Mouse (Mus musculus) cerebellum, adult (tissue): ENCODE measurements around the gene Fam120b.

ENCODE experiments used
- ATAC-seq: cut with Nextera tagmentation; 2 replicates; pipeline ENCODE4 v1.9.2; 2017; ENCODE audit warnings: mild to moderate bottlenecking, moderate library complexity, mixed read lengths; ENCODE audit not compliant: insufficient number of reproducible peaks, low FRiP score, low TSS enrichment

The Fam120b gene

DNA sequence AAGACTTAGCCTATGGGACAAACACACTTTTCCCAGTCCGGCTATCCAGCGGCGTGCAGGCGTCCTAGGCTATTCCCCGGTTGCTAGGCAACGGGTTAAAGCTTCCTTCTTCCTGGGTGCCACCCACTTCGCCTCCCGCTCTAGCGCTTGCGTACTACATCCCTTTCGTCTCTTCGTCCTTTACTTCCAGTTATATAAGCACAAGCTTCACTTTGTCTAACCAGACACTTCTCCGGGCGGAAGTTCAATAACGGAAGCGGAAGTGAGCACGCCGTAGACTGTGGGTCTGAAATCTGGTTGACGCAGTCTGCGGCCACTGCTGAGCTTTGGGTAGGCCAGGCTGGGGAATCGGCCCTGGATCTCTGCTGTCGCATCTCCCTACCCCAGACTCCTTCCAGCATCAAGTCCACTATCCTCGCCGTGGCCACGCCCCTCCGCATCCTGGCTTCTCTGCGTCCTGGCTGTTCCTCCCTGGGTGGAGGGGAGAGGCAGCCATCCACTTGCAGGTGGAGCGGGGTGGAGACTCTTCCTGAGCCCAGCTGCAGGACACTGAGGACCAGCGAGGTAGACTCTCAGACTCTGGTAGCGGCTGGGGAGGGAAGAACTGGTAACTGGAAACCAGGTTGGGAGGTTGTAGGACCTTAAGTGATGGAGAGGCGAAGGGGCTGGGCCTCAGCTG, at the start of gene Fam120b:
Gene Fam120b, plus strand, starts transcription at position 206 of the 679 bp plus-strand sequence.
- peak; percentile 98 for ATAC-seq

DNA sequence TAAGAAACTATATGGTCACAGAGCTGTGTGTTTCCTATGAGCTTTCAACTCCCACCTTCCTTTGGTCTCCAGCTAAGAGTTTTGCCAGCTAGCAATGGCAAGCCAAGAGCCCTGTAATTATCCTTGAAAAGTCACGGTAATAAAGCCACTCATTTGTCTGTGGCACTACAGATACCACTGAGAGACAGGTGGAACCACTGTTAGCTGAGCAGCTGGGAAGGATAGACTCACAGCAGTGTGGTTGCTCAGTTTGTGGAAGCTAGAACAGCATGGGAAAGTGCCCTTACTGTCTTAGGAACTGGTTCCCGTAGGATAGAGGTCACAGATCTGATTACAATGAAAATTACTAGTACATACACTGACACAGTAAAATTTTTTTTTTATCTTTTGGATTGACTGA, 45.9 kb upstream of the Fam120b start:
- no peak for ATAC-seq

GRCm38 (mm10) chr17:15352869-15353610, 43.0 kb upstream of the Fam120b start:
- ATAC-seq: no peak

DNA sequence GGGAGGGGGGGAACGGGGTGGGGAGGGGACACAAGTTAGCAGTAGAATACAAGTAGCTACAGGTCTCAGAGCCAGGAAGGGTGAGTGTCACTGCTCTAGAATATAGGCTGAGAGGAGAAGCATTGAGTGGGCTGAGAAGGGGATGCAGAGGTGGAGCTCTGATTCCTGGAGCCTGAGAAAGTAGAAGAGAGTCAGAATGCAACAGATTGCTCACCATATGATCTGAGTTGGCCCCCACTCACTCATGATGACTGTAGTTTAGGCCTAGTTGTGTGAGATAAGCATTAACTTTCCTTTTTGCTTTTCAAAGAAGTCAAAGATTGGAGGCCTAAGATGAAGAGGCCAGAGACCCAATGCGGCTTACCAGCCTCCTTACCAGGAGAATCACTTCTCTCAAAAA, 42.0 kb upstream of the Fam120b start:
- no peak for ATAC-seq

GRCm38 (mm10) chr17:15355072-15355471, 40.9 kb upstream of the Fam120b start:
- ATAC-seq: no peak

DNA sequence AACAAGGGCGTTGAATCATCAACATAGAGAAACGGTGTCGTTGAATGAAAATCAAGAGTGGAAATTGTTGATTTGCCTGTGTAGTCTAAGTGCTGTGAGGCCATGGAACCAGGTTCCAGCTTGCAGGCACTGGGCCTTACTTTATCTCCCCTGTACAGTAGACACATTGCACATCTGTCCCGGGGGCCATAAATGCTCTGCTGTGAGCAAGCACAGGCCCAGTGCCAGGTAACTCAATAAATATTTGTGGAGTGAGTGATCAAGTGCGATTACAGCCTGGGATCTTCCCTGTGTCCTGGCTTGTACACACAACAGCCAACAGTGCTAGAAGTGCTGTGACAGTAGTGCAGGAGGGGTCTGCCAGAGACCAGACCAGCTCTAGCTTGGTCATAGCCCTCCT, 39.5 kb upstream of the Fam120b start:
- ATAC-seq: no peak

GRCm38 (mm10) chr17:15357071-15357470, 38.9 kb upstream of the Fam120b start:
- no peak for ATAC-seq

DNA sequence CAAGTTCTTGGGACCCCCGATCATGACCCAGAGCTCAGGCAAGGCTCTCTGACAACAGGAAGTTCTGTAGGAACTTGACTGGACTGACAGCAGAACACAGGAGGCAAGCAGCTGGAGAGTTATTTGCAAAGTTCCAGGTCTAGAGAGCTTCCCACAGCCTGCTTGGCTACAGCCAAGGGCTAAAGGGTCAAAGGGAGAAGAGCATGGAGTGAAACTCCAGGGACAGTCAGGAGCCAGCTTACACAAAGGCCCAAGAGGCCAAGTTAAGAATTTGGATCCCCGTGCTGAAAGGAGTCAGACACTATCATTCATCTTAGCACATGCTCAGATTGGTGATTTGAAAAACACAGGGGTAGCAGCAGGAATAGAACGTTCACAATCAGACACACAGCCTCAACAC, 32.3 kb upstream of the Fam120b start:
- ATAC-seq: no peak

- no peak for ATAC-seq
Measured at GRCm38 (mm10) chr17:15365650-15366049, 30.4 kb upstream of the Fam120b start.

GRCm38 (mm10) chr17:15370401-15370800, 25.6 kb upstream of the Fam120b start:
- ATAC-seq: no peak

GRCm38 (mm10) chr17:15371967-15372835, 23.8 kb upstream of the Fam120b start:
- no peak for ATAC-seq

GRCm38 (mm10) chr17:15372931-15373652, 22.9 kb upstream of the Fam120b start:
- no peak for ATAC-seq

DNA sequence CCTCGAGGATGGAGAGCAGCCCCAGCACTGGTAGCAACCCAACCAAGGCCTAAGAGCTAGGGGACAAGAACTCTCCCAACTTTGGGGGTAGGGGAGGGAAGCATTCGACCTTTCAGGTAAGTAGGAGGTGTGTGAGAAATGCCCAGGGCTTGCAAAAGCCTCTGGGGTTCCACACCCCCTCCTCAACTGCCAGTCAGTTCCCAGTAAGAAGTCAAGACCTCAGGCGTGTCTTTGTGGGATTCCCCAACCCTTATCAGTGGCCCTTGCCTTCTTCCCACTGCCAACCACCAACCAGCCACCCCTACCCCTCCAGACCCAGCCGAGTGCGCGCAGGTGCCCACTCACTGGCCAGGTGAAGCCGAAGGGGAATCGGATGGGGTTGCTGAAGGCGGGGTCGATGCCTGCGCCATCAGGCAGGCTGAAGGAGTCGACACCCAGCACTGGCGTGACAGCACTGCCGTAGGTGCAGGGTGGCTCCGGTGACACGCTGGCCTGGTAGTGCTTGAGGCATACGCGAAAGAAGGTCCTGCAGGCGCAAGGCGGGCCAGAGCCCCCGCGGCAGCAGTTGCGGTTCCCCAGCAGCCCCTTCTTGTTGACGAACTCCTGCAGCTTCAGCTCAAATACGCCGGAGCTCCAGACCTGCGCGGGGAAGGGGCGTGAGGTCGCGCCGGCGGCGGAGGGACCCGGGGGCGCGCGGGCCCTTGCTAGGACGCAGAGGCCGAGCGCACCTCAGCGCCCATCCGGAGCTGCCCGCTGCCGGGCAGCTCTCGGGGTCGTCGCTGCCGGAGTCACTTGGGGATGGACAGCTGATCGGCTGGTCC, 21.5 kb upstream of the Fam120b start:
- ATAC-seq: no peak

- ATAC-seq: no peak
Measured at GRCm38 (mm10) chr17:15375224-15375623, 20.8 kb upstream of the Fam120b start.

GRCm38 (mm10) chr17:15375701-15376493, 20.1 kb upstream of the Fam120b start:
- peak; percentile 42; the same call in 1 of the 2 replicates for ATAC-seq

- ATAC-seq: no peak
Measured at GRCm38 (mm10) chr17:15376494-15377181, 19.4 kb upstream of the Fam120b start, which contains the start of gene Dll1. Gene Dll1 (minus strand): TSS chr17:15376872.

- ATAC-seq: 0 out of 2 replicates have a peak, but pooled peaks have one; percentile 19
Measured at GRCm38 (mm10) chr17:15377901-15378300, 18.1 kb upstream of the Fam120b start.
